Mouse (Mus musculus): Measurements from ENCODE around the gene Ppp1r15a.

Gene Ppp1r15a

DNA sequence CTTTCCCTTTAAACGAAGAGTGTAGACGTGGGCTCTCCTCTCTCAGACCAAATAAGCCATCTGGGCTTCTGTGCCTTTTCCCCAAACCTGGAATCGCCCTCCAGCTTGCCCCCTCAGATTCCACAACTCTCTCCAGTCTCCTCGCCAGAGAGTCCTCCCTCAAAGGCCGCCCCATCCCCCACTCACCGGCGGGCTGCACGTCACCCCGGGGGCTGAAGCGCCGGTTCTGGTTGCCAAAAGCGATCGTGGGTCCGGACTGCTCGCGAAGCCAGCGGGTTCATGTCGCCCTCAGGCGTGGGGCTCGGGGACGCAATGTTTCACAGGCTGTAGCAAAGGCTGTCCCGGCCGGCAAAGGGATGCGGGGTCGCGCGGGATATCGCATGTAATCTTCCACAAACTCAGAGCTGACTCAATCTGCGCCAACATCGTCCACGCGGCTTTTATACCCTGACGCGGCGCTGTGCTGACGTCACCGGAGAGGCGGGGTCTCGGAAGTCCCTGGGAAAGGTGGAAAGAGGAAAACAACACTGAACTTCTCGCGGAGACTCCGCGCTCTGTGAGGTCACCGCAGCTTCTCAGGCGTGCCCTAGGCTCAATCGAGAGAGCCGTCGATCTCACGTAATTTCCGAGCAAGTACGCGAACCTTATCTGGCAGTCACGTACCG, at the start of gene Ppp1r15a, which contains the start of gene Plekha4:
Gene Ppp1r15a, minus strand, starts transcription at position 460 of the 665 bp plus-strand sequence.
Gene Plekha4, plus strand, starts transcription at position 522 of the 665 bp plus-strand sequence.
- peak; percentile 94 for DNase-seq

DNA sequence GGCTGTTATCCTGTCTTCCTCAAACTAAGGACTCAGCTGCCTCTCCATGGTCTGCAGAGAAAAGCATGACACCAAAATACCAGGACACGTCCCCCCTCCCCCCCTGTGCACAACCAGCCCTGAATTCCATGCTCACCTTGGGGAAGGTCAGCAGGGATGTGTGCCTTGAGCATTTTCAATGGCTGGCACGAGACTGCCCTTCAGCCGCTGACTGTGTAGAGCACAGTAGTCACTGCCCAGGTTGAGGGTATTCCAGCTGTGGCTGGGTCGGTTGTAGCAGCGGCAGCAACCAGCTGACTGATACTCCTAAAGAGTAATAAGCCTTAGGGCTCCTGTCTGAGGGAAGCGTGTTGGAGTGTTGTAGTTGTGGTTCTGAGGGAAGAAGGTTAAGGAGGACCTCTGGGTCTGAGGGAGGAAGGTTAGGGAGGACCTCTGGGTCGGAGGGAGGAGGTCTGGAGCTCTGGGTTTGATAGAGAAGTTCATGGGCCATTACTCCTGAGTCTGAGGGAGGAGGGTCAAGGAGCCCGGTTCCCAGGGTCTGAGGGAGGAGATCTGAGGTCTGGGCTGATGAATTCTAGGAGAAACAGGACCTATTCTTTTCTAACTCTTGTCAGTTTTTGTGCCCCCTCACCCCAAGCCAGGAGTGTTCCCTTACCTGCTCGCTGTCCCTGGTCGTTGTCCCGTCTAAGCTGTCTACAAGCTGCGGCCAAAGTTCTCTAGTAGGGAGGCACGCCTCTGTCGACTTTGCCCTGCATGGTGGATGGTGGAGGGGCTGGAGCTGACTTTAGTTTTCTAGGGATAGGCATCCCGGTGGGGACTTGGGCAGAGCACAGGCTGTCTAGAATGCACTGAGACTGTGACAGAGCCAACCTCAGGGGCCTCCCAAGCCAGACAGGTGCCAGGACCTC, 48.7 kb upstream of the Ppp1r15a start:
- no peak for DNase-seq

- DNase-seq = no peak
Observed at GRCm38 (mm10) chr7:45573954-45574353, 47.9 kb upstream of the Ppp1r15a start.

GRCm38 (mm10) chr7:45571966-45572365, 45.9 kb upstream of the Ppp1r15a start:
- DNase-seq = no peak

GRCm38 (mm10) chr7:45570103-45570741, 44.2 kb upstream of the Ppp1r15a start, which contains the start of gene Bcat2:
Gene Bcat2 (plus strand): TSS chr7:45570153.
- peak; percentile 80 for DNase-seq

GRCm38 (mm10) chr7:45568601-45569473, 42.8 kb upstream of the Ppp1r15a start:
- no peak for DNase-seq

DNA sequence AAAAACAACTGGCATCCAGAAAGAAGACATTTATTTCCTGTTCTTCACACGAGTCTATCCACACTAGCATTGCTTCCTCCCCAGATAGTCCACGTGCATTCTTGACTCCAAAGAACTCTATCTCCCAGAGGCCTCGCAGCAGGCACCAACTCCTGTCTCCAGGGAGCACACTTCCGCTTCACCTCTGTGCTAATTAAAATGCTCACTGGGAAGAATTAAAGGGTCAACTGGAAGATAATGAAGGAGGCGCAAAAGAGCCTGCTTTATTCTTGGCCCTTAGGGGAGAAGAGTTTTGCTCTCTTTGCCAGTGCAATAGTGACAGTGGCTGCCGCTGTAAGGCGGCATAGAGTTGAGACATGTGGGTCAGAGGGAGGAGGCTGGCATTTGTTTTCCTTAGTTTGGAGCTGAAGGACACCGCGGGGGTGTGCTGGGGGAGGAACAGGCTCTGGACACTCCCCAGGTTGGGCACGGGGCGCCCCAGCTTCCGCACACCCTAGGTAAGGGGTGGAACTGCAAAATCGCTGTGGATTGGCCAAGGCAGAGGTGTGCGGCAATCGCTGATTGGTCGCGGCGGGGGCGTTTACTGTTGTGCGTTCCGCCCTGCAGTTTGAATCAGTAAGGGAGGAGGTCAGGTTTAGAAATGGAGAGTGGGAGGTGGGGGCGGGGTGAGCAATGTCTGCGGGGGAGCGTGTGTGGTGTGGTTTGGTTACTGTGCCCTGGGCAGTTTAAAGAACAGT, 41.9 kb upstream of the Ppp1r15a start:
- DNase-seq = peak; percentile 94

GRCm38 (mm10) chr7:45567112-45567779, 41.2 kb upstream of the Ppp1r15a start:
- peak; percentile 26 for DNase-seq

DNA sequence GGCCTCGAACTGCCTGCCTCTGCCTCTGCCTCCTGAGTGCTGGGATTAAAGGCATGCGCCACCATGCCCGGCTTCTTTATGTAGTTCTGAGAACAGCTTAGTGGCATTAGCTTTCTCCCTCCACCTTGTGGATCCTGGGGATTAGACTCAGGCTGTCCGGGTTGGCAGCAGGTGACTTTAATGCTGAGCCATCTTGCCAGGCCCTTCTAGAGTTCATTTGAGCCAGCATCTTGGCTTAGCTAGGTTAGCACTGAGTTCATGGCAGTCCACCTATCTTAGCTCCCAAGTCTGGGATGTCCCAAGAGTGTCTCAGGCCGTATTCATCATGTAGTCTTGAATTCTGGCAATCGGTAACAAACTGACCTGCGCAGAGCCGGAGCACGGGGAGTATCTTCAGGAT, 39.4 kb upstream of the Ppp1r15a start:
- DNase-seq = no peak

- DNase-seq = no peak
Observed at GRCm38 (mm10) chr7:45564811-45565210, 38.7 kb upstream of the Ppp1r15a start.

- no peak for DNase-seq
Observed at GRCm38 (mm10) chr7:45561624-45562520, 35.8 kb upstream of the Ppp1r15a start.

- peak; percentile 68 for DNase-seq
Observed at GRCm38 (mm10) chr7:45560843-45561623, 35.0 kb upstream of the Ppp1r15a start.

GRCm38 (mm10) chr7:45560241-45560640, 34.2 kb upstream of the Ppp1r15a start:
- no peak for DNase-seq

DNA sequence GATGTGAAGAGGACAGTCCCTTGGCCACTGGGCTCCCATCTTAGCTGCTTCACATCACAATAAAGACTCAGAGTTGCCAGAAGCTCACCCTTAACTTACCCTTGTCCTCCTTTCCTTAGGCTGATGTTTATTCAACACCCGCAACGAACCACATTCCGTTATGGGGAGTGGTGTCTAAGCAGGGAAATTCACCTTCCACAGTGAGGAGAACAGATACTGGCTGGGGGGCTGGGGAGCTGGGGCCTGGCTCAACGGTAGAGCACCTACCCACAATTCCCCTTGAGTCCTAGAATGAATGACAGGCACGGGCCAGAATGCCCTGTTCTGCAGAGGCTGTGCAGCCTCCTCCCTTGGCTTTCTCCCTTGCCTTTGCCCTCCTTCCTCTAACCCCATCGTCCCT, 32.8 kb upstream of the Ppp1r15a start:
- DNase-seq = no peak

- peak; percentile 78 for DNase-seq
Observed at GRCm38 (mm10) chr7:45555787-45556186, 29.7 kb upstream of the Ppp1r15a start.

DNA sequence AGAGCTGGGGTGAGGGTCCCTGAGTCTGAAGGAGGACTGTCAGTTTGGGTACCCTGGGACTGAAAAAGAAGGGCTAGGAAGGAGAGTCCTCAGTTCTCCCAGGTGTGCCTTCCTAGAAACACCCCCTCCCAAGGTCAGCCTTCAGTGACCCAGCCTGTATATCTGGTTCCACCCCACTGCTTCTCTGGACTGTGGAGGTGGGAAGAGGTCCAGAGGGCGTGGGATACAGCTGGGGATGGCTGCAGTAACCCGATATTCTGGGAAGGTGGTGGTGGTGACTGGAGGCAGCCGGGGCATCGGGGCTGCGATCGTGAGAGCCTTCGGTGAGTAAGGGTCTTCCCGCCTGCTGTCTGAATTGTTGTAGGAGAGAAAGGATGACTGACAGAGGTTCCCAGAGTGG, 28.7 kb upstream of the Ppp1r15a start, which contains the start of gene Hsd17b14:
Gene Hsd17b14, plus strand, starts transcription at position 150 of the 400 bp plus-strand sequence.
- DNase-seq = no peak

GRCm38 (mm10) chr7:45553990-45554389, 27.9 kb upstream of the Ppp1r15a start:
- no peak for DNase-seq

DNA sequence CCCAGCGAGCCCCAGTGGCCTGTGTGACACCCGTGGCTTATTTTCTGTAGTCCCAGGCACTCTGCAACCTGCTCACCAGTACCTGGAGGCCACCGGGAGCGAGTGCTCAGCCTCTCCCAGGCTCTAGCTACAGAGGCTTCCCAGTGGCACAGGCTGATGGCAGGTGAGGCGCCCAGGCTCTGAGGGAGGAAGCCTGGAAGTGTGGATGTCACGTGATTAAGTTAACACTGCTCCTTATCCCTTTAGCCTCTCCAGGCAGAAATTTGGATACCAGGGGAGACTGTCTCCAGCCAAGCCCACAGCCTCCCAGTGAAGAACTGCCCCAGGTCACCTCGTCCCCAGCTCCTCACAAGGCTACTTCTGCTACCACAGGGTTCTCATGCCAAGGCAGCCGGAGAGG, 27.5 kb upstream of the Ppp1r15a start:
- no peak for DNase-seq

- no peak for DNase-seq
Observed at GRCm38 (mm10) chr7:45551512-45551883, 25.4 kb upstream of the Ppp1r15a start.
